Mouse (Mus musculus) c-Kit-positive CD71-negative TER-119-negative erythroid progenitor cells, embryonic 14.5 days (primary cell): ENCODE measurements around the gene Ptpn7.
A peak's percentile ranks its signal among the peaks of the same experiment; 100 is the strongest.
"Not testable (repeated sequence)": the region's sequence is repeated elsewhere in the genome, so short reads cannot be mapped to it uniquely, and the experiment has no call there.

ENCODE experiments used
- DNase-seq: peaks from one replicate; pipeline ENCODE4 v3.0.0-alpha.2; 2013; ENCODE audit warnings: low read depth

Gene Ptpn7

DNA sequence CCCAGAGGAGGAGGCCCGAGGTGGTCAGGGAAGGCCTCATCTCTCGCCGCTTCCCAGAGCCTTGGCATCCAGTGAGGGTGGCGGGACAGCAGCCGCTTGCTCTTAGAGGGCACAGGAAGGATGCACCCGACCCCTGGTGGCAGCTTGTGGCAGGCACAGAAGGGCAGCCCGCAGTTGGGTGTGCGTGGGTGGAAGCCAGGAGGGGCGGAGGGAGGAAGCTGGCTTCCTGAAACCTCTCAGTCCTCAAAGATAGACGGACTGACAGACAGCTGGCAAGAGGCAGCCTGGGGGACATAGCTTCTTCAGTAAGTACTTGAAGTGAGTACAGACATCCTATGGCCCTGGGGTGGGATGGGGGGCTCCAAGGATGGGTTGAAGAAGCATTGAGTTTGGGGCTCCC lies at the start of gene Ptpn7:
Ptpn7 (plus strand) TSS at position 228 of the 400 bp plus-strand sequence.
- DNase-seq: peak; percentile 91

DNA sequence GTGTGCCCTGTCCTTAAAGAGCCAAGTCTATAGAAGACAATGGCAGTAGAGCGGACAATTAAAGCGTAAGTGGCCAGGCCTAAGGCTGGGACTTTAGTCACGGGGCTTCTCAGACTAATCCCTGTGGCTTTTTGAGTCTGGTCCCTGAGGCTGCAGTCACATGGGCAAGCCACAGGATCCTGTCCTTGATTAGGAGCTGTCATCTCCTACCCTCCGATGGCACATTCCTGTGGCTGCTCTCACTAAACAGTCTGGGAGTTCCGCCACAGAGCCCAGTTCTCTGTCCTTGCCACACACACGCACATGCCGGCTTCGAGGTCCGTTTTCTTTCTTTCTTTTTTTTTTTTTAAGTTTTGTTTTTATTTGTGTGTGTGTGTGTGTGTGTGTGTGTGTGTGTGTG lies 49.0 kb upstream of the Ptpn7 start:
- DNase-seq: no peak

GRCm38 (mm10) chr1:135085296-135085871 lies 47.1 kb upstream of the Ptpn7 start:
- no peak for DNase-seq

GRCm38 (mm10) chr1:135086015-135086414 lies 46.5 kb upstream of the Ptpn7 start:
- no peak for DNase-seq

DNA sequence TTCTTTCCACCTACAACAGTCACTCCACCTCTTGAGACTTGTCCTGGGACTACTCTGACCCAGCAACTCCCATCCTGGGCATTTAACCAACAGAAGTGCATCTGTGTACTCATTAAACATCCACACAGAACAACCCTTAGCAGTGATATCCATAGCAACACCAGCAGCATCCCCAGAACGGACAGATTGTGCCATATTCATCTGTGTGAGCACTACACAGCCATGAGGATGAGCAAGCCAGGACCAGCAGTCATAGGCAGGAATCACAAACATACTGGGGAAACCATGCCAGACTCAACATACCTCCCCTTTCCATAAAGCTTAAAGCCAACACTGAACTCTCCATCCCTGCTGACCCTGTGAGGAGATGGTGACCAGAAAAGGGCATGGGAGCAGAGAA lies 45.1 kb upstream of the Ptpn7 start:
- no peak for DNase-seq

GRCm38 (mm10) chr1:135089626-135090025 lies 42.9 kb upstream of the Ptpn7 start:
- no peak for DNase-seq

DNA sequence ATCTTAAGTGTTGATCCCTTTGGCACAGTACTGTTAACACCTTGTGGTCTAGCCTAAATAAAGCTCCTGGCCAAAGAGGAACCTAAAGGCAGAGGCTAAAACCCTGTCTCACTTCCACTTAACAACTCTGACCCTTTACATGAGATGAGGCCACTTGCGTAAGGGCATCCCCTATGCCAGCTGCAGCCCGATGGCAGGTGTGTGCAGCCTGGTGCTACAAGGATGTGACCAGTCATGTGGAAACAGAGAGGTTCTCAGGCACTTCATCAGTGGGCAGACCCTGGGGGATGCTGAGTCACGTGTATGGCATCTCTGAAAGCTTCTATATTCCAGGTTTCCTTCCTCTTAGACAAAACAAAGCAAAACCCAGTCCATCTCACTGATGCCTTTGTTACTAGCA lies 41.6 kb upstream of the Ptpn7 start:
- no peak for DNase-seq

DNA sequence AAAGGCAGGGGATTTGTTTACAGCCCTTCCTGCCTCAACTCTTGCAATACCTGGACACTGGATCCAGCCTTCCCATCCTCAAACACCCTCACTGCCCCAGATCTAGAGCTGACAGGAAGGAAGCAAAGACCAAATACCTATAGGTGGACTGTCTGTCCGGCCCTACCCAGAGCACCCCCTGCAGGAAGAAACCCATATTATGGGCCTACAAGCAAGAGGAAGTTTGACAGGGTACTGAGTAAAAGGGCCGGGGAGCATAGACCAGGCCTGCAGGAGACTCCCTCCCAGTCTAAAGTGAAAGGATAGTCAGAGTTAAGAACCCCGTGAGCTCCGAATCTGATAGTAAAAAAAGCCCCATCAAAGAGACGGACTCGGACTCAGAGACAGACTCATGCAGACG lies 37.8 kb upstream of the Ptpn7 start:
- DNase-seq: no peak

- DNase-seq: no peak
Observed at GRCm38 (mm10) chr1:135095189-135095588, 37.3 kb upstream of the Ptpn7 start.

DNA sequence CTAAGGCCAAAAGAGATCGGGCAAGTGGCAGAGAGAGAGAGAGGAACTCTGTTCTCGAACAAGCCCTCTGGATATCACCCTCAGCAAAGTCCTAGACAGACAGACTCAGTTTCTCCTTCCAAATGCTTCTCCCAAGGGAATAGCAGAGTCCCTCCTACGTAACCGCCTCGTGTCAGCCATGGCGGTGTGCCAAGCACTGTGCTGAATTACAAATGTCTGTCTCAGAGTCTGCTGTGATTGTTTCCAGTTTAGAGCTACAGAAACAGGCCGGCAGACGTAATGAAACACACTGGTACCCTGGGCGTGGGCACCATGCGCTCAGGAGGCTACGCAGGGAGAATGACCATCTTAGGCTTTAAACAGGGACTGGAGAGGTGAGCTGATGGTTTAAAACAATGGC lies 36.2 kb upstream of the Ptpn7 start:
- no peak for DNase-seq

GRCm38 (mm10) chr1:135097441-135097840 lies 35.1 kb upstream of the Ptpn7 start:
- DNase-seq: no peak

- no peak for DNase-seq
Observed at GRCm38 (mm10) chr1:135098441-135098840, 34.1 kb upstream of the Ptpn7 start.

- no peak for DNase-seq
Observed at GRCm38 (mm10) chr1:135100400-135100799, 32.1 kb upstream of the Ptpn7 start.

DNA sequence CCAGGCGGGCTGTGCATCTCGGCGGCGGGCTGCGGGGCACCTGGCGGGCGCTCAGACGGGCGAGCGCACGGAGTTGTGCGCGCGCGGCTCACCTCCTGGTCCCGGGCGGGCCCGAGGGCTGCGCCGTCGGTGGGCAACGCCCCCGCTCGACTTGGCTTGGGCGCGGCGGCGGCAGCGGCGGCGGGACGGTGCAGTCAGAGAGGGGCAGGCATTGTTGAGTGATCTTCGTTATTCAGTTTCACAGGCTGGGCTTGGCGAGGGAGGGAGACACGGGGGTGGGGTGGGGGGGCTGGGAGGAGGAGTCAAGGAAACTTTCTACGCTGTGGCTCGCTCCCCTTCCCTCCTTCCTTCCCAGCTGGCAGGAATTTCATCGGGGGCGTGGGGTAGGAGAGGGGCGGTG lies 27.4 kb upstream of the Ptpn7 start, which contains the start of gene Lgr6:
Lgr6 (minus strand) TSS at position 153 of the 400 bp plus-strand sequence.
- no peak for DNase-seq

DNA sequence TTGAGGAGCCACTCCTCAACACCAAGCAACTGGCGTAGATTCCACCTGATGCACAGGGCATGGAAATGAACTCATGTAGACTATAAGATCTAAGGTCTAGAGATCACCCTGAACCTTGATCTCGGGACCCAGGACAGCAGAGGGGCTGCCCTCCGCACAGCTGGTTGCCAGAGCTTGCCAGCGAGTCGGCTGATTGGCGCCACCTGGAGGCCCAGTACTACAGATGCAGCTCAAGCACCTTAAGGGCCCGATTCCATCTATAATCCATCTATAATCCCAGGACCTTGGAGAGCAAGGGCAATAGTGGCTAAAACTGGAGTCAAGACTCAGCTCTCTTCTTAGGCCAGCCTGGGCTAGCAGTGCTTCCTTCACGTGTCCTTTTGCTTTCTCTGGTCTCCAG lies 26.5 kb upstream of the Ptpn7 start:
- peak; percentile 65 for DNase-seq

DNA sequence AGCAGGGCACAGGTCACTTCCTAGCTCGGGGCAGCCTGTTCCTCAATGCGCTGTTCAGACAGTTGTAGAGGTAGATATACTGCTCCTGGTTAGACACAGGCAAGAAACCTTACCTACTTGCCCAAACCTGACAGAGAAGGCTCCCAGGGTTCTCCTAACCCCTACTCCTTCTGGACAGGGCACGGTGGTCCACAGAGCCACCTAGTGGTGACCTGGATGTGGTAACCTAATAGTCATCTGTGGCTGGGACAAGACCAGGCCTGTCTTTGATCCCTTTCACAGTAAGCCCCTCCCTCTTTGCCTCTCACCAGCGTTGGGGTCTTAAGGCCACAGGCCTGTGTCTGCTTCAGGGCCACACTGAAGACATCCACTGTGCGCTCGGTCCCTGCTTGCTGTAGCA lies 23.9 kb upstream of the Ptpn7 start:
- no peak for DNase-seq

GRCm38 (mm10) chr1:135110075-135110474 lies 22.4 kb upstream of the Ptpn7 start:
- DNase-seq: no peak

DNA sequence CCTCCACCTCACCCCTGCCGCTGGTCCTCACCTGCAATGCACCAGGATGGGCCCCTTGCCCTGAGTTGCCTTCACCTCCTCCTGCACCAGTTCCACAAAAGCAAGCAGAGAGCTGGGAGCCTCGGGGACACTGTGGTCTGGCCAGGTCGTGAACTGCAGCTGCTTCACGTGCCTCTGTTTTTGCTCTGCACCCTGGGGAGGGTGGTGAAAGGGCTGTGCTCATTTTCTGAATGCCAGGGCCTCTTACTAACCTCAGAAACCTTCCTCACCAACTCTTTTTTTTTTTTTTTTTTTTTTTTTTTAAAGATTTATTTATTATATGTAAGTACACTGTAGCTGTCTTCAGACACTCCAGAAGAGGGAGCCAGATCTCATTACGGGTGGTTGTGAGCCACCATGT lies 21.2 kb upstream of the Ptpn7 start:
- not testable (repeated sequence) for DNase-seq

- DNase-seq: no peak
Observed at GRCm38 (mm10) chr1:135112661-135113060, 19.8 kb upstream of the Ptpn7 start.

GRCm38 (mm10) chr1:135124573-135125363 lies 7.7 kb upstream of the Ptpn7 start:
- no peak for DNase-seq

DNA sequence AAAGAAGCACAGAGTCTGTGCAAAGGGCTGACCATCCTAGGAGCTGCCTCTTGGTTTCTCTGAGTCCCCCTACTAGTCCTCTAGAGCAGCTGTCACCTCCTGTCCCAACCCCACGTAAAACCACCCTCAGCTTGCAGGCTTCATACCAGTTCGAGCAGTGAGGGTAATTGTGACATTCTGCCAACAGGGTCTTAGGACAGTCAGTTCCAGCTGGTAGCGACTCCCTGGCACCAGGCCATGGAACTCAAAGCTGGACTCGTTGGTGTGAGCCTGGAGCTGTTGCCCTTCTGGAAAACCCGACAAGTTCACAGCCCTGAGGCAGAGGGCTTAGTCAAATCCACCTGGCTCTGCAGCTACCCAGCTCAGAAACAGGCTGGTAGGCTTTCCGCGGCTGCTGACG lies 6.5 kb upstream of the Ptpn7 start:
- DNase-seq: no peak

GRCm38 (mm10) chr1:135126443-135127027 lies 6.0 kb upstream of the Ptpn7 start:
- no peak for DNase-seq

DNA sequence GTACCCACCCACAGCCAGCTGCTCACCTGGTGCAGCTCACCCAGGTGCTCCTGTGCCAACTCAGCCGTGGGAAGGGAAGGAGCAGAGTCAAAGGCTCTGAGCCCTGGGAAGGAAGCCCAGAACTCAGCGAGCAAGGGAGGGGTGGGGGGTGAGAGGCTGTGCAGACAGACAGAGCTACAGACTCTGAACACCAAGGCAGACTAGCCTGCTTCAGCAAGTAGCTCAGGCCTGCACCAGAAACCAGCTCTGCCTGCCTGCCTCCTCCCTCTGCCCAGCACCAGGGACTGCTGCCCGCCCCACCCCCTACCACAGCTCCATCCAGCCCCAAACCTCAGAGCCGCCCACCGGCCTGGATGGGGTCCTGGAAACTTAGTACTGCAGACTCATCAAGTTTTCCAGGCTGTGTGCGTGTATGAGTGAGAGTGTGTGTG lies 4.5 kb upstream of the Ptpn7 start:
- no peak for DNase-seq
